Mouse (Mus musculus) left cerebral cortex, adult 8-10 months (tissue): ENCODE results near the gene Vmn2r38. TPM values are rescaled to one million over a fixed set of nuclear protein-coding genes. Genes with fewer than 3 reads are reported as not detected.
"Not testable (repeated sequence)": the region's sequence is repeated elsewhere in the genome, so short reads cannot be mapped to it uniquely, and the experiment has no call there.

ENCODE experiments used
- DNase-seq, 2 experiments: peaks; one replicate each; pipeline ENCODE4 v3.0.0; 2022; ENCODE audit warnings: low spot score in 2 of 2
- total RNA-seq, 4 experiments: library from RNA; stranded (reverse); gene quantifications; 2 replicates each; pipeline ENCODE4 v1.2.4; 2022

Gene Vmn2r38
- not detected for total RNA-seq

GRCm38 (mm10) chr7:9097781-9098180 is at the start of gene Vmn2r38:
Gene Vmn2r38 (minus strand): TSS chr7:9097881.
- not testable (repeated sequence) for DNase-seq

DNA sequence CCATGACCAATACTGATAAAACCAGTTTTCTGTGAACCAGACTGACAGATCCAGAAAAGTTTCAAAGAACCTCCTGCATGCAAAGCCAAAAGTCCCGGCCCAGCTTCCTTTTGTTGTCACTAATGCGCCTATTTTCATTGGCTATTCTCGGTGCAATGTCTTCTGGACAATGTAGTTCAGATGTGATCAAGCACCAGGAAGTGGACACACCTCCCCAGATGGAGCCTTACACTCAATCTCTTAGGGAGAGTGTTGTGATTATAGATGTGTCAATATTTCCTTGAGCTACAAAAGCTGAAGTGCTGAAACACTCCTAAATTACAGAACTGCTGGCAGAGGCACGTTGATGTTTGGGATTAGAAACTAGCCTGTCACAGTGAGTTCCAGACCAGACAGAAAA is 32.3 kb downstream of the Vmn2r38 start:
- not testable (repeated sequence) for DNase-seq

DNA sequence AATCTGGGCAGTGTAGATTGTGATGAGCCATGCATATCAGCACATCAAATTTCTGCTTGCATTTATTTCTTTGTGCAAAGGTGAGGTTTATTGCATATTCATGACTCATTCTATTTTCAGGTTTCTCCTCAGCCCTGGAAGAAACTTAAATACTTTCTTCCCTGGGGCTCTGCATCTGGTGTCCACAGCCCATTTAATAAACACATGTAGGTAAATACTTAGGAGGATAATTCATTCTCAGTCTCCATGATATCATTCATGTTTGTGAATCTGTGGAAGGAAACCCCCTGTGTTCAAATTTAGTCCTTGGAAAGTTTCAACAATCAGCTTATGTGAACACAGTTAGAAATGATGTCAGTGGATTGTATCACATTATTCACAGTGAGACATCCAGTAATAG is 67.0 kb downstream of the Vmn2r38 start, which contains the start of gene Vmn2r39:
Gene Vmn2r39, minus strand, starts transcription at position 101 of the 400 bp plus-strand sequence.
- not testable (repeated sequence) for DNase-seq

Other genes starting within 250 kb of the Vmn2r38 start
- not detected for gene Vmn2r40, start 166.4 kb downstream of the Vmn2r38 start, total RNA-seq
- not detected for gene Vmn2r39, start 67.1 kb downstream of the Vmn2r38 start, total RNA-seq
- not detected for gene Vmn2r37, start 125.8 kb upstream of the Vmn2r38 start, total RNA-seq